Mouse (Mus musculus): Measurements from ENCODE around the gene Slc25a29. TPM values are rescaled to one million over a fixed set of nuclear protein-coding genes. Genes with fewer than 3 reads are reported as not detected.
A peak's percentile ranks its signal among the peaks of the same experiment; 100 is the strongest.
"Not testable (repeated sequence)": the region's sequence is repeated elsewhere in the genome, so short reads cannot be mapped to it uniquely, and the experiment has no call there.

Gene Slc25a29
- 1 to 10 TPM; 6.4 to 9.2 TPM for total RNA-seq (2021)
- long read RNA-seq, experiment 1, transcript Slc25a29-201 (4 exons, 1,976 nt), result major isoform, 11 of 13 reads
- long read RNA-seq, experiment 1, partial matches to known transcripts, result 0 of 13 reads
- long read RNA-seq, experiment 1, other reads (novel, unspliced or antisense), result 2 of 13 reads
- long read RNA-seq, experiment 2, transcript Slc25a29-201 (4 exons, 1,976 nt), result major isoform, 19 of 23 reads
- long read RNA-seq, experiment 2, partial matches to known transcripts, result 3 of 23 reads
- long read RNA-seq, experiment 2, other reads (novel, unspliced or antisense), result 1 of 23 reads

DNA sequence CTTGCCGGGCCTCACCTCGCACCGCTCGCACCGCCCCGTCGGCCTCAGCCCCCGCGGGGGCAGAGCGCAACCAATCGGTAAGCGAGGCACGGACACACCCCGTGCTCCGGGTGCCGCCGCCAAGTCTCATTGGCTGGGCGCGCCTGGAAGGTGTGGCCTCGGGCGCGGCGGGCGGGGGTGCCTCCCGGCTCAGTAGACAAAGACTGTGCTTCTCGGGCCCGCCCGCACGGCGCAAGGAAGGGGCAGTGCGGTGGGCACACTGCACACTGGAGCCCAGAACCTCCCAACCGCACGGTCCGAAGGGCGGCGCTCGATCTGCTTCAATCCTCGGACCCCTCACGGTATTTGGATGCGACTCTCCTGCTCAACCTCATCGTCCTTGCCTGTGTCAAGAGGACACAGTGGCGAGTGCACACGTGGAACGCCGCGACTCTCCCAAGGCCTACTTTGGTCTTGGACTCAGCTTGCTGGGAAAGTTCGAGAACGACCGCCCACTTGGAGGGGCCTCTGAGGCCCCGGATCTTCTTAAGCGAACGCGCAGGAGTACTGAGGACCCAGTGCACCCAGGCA lies at the start of gene Slc25a29, which contains the start of gene Slc25a47:
Gene Slc25a29 (minus strand): TSS at position 44 of the 570 bp plus-strand sequence.
Gene Slc25a47 (plus strand): TSS at position 207 of the 570 bp plus-strand sequence.
- DNase-seq, result peak; percentile 99

DNA sequence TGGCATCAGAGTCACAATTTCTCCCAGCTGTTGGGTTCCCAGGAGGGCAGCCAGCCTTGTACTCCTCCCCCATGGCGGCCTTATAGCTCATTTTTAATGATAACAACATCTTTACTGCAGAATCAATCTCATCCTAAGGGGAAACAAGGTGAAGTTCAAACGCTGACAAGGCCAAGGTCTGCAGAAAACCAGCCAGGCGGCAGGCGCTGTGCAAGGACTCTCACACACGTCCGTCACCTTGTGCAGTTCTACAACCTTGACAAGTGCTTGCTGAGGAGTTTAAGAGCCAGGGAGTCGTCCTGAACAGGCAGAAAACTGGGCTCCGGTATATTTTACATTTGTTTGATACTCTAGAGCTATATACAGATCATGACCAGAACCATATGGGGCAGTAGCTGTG lies 47.1 kb upstream of the Slc25a29 start:
- no peak for DNase-seq

DNA sequence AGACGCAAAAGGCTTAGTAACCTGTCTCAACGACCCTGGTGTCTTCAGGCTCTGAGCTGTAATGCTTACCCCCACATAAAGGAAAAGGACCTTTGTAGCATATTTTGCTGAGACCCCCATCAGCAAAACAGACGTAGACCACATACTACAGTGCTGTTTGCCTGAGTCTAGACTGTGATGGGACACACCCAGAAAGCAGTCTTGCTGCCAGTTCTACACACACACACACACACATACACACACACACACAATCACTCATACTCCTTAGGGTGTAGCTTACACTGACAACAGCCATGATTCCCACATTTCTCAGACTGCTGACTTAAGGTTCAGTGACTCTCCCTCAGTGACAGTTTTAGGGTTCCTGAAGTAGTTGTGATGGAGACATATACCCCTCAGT lies 45.5 kb upstream of the Slc25a29 start:
- no peak for DNase-seq

DNA sequence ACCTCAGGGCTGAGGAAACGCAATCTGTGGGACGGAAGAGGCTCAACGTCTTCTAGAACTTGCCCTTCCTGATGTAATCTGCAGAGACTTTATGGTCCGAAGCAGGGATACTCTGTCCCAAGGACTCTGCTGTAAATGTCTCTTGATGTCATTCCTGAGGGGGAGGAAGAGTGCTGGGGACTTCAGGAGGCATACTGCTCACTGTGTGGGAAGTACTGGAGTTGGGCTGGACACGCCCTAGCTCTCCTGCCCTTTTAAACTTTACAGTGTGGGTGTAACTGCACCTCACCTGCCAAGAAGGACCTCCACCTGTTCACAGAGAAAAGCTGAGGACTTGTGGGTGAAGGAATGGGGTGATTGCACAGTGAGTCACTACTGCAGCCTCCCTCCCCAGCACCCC lies 44.9 kb upstream of the Slc25a29 start:
- DNase-seq, result no peak

DNA sequence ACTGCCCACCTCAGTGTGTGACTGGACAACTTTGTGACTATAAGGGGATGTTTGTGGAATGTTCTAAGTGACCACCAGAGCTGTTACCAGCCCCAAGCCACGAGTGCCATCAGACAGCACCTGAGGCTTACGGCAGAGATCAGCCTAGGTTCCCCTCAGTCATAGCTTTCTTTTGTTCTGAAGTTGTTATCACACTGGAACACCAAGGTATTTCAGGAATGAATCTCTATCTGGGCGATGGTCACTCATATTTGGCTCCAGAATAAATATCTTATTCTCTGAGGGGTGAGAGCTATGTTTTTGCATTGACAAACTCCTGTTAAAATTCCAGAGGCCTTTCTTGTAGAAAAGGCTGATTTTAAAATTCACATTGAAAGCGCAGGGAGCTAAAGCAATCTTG lies 43.5 kb upstream of the Slc25a29 start:
- DNase-seq, result no peak

DNA sequence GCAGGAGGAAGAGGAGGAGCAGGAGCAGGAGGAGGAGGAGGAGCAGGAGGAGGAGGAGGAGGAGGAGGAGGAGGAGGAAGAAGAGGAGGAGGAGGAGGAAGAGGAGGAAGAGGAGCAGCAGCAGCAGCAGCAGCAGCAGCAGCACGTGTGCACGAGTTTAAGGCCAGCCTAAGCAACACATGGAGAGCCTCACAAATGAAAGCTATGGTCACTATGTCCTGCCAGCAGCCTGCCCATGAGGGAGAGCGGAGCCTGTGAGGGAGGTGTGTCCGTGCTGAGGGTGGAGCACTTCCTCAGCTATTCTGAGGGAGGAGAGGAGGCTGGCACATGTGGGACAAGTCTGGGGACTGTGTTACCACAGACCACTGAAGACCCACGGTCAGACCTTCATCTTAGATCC lies 37.4 kb upstream of the Slc25a29 start:
- DNase-seq, result no peak

DNA sequence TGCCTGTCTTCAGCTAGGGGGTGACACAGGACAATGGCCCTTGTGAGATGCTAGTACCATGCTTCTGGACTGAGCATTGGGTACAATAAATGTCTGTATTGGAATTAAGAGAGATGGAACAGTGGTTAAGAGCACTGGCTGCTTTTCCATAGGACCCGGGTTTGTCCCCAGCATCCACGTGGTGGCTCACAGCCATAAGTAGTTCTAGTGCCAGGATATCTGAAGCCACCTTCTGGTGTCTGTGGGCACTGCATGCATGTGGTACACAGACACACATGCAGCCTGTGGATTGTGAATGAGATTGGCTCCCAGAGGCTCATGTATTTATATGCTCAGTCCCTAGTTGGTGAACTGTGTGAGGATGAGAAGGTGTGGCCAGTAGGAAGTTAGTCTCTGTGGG lies 33.9 kb upstream of the Slc25a29 start:
- no peak for DNase-seq

DNA sequence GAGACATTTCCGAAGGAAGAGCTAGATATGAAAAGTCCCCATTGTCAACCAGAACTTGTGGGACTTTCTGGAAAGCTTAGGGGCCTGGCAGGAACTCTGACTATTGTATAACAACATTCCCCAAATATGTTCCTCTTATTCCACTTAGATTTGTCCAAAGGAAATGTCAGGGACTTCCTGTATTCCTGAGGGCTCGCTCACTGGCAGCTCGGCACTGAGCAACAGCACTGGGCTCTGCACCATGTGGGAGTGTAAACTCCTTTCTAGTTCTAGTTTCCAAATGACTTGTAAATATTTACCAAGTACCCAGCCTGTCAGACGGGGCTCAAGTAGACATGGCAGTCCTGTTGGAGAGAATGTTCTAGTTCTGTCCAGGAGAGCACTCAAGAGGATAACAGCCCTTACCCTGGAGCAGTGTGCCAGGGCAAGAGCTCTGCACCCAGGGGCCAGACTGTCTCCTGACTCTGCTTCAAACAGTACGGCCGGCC lies 29.4 kb upstream of the Slc25a29 start:
- no peak for DNase-seq

DNA sequence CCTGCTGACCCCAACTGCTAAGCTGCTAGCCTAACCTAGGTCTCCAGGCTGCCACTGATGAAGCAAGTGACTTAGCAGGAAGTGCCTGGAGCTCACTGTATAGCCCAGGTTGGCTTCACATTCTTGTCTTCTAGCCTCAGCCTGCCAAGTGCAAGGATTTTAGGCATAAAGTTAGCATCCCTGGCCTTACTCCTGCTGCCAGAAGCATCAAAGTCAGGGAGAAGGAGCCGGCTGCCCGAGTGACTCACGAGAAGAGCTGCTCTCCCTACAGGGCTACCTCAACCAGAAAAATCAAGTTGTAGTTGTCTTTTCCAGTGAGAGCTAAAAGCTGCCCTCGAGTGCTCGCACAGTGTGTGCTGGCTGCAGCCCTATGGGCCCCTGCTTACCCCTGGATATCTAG lies 22.8 kb upstream of the Slc25a29 start:
- DNase-seq, result no peak

DNA sequence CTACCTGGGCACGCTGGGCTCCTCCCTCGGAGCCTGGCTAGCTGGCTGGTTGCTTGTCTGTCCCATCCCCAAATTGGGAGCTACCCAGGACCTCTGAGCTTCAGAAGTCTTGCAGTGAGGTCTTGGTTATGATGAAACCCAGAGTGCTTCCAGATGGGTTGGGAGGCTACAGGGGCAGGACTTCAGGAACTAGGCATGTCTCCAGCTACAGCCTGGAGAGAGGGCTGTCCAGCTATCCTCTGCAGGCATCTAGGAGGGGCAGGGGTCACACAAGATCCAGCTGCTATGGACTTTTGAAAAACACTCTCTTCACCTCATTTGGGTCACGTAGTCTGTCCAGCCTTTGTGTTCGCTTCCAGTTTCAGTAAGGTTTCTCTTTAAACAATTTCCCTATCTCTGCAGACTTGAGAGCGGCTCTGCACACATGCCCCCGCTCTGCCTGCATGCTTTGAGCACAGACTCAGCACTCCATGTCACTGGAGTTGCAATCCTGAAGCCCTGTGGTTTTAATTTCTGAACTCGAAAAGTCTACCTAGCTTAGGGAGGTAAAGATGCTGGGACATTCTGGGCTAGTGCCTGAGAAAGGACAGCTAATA lies 22.0 kb upstream of the Slc25a29 start:
- peak; percentile 44 for DNase-seq

DNA sequence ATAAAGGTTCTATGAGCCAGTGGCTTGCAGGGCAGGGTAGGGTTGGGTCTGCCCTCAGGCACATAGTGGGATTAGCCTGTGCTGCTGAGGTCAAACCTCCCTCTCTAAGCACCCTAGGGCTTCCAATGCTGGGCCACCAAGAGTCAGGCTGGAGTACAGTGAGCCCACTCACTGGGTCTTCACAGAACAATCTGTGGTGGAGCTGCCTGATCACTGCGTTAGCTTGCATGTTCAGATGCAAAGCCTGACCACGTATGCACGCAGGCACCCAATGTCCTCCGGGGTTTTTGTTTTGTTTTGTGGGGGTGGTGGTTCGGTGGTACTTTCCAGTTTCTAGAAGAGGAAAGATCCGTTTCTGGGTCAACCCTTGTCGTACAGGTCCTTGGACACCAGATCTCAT lies 21.4 kb upstream of the Slc25a29 start:
- no peak for DNase-seq

DNA sequence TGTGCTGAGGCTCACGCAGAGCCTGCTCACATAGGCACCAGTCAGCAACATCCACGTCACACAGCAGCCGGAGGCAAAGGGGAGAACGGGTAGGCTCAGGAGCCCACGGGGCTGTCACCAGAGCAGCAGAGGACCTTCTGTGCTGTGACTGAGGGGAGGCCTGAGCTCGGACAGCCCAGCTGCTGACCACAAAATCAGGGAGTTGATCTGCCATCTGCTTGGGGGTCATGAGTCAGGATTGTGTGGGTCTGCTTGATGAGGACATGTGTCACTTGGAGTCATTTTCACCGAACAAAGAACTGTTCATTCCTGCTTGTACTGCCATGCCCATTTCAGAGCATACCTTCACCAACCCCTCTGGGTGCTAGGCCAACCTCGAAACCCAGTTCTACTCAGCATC lies 20.5 kb upstream of the Slc25a29 start:
- DNase-seq, result no peak

DNA sequence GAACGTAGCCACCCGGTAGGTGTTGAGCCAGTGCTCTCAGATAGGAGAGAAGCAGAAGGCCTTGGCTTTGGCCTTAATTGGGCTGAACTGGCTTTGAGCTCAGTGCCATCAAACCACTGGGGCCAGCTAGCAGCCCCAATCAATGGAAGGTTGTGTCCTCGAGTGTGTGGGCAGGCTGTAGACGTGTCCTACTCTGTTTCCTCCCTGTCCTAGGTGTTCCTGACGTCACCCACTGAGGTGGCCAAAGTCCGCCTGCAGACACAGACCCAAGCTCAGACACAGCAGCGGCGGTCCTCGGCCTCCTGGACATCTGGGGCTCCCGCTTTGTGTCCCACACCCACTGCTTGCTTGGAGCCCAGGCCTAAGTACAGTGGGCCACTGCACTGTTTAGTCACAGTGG lies 19.4 kb upstream of the Slc25a29 start:
- DNase-seq, result no peak

DNA sequence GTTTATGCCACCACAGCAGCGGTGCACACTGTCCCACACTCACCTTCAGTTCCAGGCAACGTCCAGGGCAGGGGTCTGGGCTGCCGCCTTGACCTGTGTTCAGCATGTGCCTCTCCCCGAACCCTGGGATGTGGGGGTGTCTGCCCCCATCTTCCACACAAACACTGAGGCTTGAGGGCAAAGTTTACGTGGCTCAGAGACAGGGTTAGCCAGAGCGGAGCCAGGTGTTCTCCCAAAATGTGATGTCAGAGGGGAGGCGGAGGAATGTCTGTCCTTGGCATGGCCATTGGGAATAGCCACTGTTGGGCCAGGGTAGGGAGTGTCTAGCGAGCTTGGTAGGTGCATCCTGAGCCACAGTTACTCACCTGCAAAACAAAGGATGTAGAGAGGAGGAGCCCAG lies 17.1 kb upstream of the Slc25a29 start:
- no peak for DNase-seq

DNA sequence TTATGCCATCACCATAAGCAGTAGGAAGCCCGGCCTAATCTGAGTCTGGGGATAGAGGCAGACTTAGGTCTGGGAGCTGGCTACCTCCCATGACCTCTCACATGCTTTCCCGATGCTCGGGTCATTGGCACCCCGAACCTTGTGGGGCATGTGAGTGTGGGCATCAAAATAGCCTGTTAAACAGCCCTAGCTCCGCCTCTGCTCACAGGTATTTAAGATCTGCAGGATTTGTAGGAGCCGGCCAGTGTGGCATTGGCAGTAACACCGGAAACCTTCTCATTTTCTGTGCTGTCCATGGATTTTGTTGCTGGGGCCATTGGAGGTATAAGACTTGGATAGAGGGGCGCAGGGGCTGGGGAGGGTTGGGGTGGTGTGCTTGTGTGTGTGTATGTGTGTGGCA lies 15.2 kb upstream of the Slc25a29 start:
- DNase-seq, result no peak

DNA sequence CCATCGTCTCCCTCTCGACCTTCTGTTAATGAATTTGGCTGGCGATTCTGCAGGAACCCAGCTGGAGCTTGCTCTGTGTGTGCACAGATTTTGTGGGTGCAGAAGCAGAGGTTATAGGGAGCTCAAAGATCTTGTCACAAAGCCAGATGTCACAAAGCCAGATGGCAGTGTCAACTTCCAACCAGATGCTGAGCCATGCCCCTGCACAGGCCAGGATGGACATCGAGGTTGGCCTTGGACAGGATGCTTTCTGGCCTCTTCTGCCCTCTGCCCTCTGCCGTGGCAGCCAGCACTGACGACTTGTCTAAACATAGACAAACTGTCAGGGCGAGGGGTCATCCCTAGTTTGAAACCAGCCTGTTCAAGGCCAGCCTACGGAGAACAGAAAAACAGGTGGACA lies 14.4 kb upstream of the Slc25a29 start:
- no peak for DNase-seq

DNA sequence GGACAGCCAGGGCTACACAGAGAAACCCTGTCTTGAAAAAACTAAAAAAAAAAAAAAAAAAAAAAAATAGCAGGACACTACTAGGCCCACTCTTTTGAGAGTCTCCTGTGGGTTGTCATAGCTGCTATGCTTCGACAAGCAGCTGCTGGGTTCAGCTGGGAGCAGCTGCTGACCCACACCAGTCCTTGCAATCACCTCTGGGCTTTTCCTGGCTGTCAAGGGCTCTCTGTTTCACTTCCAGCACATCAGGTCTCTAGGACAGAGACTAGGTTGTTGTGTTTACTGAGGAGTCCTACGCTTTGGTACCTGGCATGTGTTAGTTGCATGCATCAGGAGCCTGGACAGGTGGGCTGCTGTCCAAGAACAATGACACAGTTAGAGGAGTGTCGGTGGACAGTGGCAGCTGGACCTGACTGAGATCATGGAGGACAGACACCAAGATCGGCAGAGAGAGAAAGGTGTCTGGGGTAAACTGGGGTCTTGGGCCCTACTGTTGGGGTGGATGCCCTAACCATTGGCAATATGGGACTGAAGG lies 13.9 kb upstream of the Slc25a29 start:
- DNase-seq, result no peak

DNA sequence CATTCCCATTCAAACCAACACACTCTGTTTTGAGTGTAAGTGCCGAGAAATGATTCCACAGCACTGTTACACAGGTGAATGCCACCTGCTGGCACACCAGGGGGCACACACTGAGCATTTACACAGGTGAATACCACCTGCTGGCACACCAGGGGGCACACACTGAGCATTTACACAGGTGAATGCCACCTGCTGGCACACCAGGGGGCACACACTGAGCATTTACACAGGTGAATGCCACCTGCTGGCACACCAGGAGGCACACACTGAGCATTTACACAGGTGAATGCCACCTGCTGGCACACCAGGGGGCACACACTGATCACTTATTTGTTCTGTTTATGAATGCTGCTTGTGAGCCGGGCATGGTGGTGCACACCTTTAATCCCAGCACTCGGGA lies 12.3 kb upstream of the Slc25a29 start:
- DNase-seq, result not testable (repeated sequence)

DNA sequence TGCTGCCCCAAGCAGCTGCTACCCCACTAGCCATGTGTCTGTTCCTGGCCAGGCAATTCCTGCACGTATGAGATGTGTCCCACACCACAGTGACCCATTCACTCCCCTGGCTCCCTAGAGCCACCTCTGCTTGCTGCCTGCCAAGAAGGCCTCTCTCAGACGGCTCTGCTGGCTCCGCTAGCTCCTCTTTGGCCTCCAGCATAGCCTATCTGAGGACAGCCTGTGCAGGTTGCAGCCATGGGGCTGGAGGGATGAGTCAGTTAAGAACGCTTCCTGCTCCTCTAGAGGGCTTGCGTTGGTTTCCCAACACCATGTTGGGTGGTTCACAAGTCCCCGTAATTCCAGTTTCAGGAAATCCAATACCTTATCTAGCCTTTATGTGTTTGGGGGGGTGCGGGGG lies 7.0 kb upstream of the Slc25a29 start:
- peak; percentile 46 for DNase-seq

DNA sequence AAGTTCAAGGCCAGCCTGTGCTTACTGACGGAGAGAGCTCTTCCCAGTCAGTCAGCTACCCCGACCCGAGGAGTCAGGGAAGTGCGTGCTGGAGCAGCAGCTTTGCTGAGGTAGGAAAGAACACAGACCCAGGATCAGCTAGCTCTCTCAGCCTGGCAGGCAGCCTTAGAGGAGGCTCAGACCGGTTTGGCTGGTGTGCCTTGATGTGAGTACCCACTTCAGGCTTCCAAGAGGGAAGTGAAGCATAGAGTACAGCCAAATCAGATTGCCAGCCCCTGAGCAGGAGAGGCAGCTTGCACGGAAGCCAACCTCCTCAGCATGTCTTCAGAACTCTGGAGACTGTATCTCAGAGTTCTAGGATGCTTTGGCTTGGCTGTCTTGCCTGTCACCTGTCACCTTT lies 5.5 kb upstream of the Slc25a29 start:
- peak; percentile 67 for DNase-seq

DNA sequence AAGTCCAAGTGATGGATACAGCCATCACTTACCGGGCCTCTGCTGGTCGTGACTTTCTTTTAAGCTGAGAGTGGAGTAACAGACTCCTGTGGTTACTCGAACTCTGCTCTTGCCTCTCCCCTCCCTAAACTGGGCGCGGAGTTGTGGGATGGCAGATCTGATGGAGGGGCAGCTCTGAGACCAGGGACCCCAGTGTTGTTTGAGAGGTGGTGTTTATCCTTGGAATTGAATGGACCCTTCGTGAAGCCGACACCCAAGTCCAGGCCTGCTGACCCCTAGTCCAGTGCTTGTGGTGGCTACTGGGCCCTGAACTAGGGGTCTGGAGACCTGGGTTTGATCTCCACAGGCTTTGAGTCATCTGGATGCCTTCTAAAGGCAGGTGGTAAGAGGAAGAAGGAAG lies 1.0 kb upstream of the Slc25a29 start:
- no peak for DNase-seq

DNA sequence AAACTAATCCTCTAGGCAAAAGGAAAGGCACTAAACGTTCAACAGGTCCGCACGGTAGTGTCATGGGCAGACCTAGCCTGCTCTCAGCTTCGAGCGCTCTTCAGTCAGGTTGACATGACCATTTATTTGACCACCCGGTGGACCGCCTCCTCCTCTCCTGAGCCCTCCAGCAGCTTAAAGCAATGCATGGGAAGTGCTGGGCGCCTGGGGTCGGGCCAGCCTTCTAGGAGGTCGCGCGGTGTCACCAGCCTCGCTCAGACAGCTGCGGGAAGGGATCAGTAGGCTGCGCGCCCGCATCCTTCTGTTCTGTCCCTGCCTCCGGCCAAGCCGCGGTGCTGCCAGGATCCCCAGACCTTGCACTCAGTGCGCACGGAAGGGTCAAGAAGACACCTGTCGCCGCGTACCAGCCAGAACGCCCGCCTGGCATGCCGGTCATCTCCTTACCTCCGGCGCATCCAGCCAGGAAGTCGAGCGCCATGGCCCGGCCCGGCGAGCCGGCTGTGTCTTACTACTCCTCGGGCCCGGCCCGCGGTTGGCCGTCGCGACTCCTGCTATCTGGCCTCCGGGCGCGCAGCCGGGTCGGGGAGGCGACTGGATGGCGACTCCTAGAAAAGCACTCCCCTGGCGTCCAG lies 359 bp downstream of the Slc25a29 start:
- DNase-seq, result no peak

DNA sequence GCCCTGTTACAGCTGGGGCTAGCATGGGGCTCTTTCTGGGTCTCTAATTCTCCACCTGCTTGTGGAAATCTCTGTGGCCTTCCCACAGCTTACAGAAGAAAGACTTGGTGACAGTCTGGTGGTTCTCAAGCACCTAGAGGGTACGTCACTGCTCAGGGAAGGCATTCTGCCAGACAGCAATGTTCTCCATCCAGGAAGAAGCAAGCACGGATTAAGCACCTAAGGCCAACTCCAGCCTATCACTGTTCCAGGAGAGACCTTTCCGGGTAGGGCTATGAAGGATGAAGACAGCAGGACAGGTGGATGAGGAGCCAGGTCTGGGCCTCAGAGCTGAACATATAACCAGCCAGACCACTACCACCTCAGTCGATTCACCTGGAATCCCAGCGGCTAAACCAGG lies 897 bp downstream of the Slc25a29 start:
- no peak for DNase-seq
